Mouse (Mus musculus) natural killer cell, adult 2 months (primary cell): ENCODE results near the gene Prrt3.

Experiments used
- DNase-seq, 2 experiments: peaks; one replicate each; pipeline ENCODE4 v3.0.0; 2022; ENCODE audit warnings: low spot score in 2 of 2

Prrt3 gene

GRCm38 (mm10) chr6:113501388-113502084, at the start of gene Prrt3:
TSS of gene Prrt3 (minus strand) at chr6:113501931.
- DNase-seq = no peak

GRCm38 (mm10) chr6:113543906-113544481, 42.3 kb upstream of the Prrt3 start:
- no peak for DNase-seq

GRCm38 (mm10) chr6:113541610-113542009, 39.9 kb upstream of the Prrt3 start:
- DNase-seq = no peak

GRCm38 (mm10) chr6:113534886-113535285, 33.2 kb upstream of the Prrt3 start:
- DNase-seq = no peak

GRCm38 (mm10) chr6:113531840-113532404, 30.2 kb upstream of the Prrt3 start:
- DNase-seq = no peak

- peak; percentile 88 to 90 for DNase-seq
These were observed 29.5 kb upstream of the Prrt3 start, which contains the start of the genes Emc3 and Fancd2 for GRCm38 (mm10) chr6:113530932-113531839. TSS of gene Emc3 (minus strand) at chr6:113531652. TSS of gene Fancd2 (plus strand) at chr6:113531682.

GRCm38 (mm10) chr6:113523420-113523819, 21.7 kb upstream of the Prrt3 start:
- DNase-seq = no peak

GRCm38 (mm10) chr6:113522310-113522709, 20.6 kb upstream of the Prrt3 start:
- DNase-seq = no peak

- DNase-seq = no peak
These were observed 15.8 kb upstream of the Prrt3 start for GRCm38 (mm10) chr6:113517434-113518080.

GRCm38 (mm10) chr6:113514600-113514999, 12.9 kb upstream of the Prrt3 start:
- DNase-seq = no peak

GRCm38 (mm10) chr6:113513944-113514343, 12.2 kb upstream of the Prrt3 start:
- DNase-seq = no peak

GRCm38 (mm10) chr6:113508947-113509280, 7.2 kb upstream of the Prrt3 start:
- DNase-seq = no peak

- no peak for DNase-seq
These were observed 6.7 kb upstream of the Prrt3 start for GRCm38 (mm10) chr6:113508272-113508946.

GRCm38 (mm10) chr6:113507130-113507529, 5.4 kb upstream of the Prrt3 start:
- no peak for DNase-seq

GRCm38 (mm10) chr6:113505689-113506088, 4.0 kb upstream of the Prrt3 start:
- no peak for DNase-seq

- DNase-seq = no peak
These were observed 1.1 kb upstream of the Prrt3 start for GRCm38 (mm10) chr6:113502801-113503200.

GRCm38 (mm10) chr6:113499346-113499745, 2.4 kb downstream of the Prrt3 start:
- DNase-seq = no peak

- no peak for DNase-seq
These were observed 6.6 kb downstream of the Prrt3 start for GRCm38 (mm10) chr6:113495071-113495675.

- DNase-seq = peak; percentile 85 to 90
These were observed 7.4 kb downstream of the Prrt3 start for GRCm38 (mm10) chr6:113494258-113494788.

GRCm38 (mm10) chr6:113492101-113492864, 9.4 kb downstream of the Prrt3 start:
- no peak for DNase-seq
